Mouse (Mus musculus): ENCODE measurements at regions not wholly inside any gene's neighbourhood (a gene's known extent, or its start where the extent isn't known, plus 50 kb on each side); places are given as distances from the start of the nearest gene placed in this dataset.
A peak's percentile ranks its signal among the peaks of the same experiment; 100 is the strongest.

- no peak for DNase-seq (ENCODE audit: low spot score)
Measured at GRCm38 (mm10) chr11:34153749-34154525, 54.0 kb downstream of the Foxi1 start.

GRCm38 (mm10) chr11:34149370-34149976, 51.1 kb upstream of the 4930469K13Rik start:
- DNase-seq (ENCODE audit: low spot score) = peak; percentile 63
